Mouse (Mus musculus): Measurements from ENCODE around the gene Pbrm1. TPM values are rescaled to one million over a fixed set of nuclear protein-coding genes. Genes with fewer than 3 reads are reported as not detected.

The Pbrm1 gene
- polyA plus RNA-seq, 1 experiment, result 8.3 TPM

- no peaks in the 10 kb centered on the region for H3K4me1 ChIP-seq (ENCODE audit: control insufficient read depth, insufficient read depth, low read length)
- TF ChIP-seq CTCF (IDR thresholded peaks at IDR 0.05; ENCODE audit: control insufficient read depth, insufficient read depth, insufficient replicate concordance, low read depth, low read length) (no peak), POLR2A (IDR thresholded peaks at IDR 0.05; ENCODE audit: control insufficient read depth, low read depth, low read length) (no peak)
- no peaks in the 10 kb centered on the region for H3K36me3 ChIP-seq (ENCODE audit: control insufficient read depth, insufficient read depth, low read length)
- no peak overlapping the region for H3K27ac ChIP-seq (ENCODE audit: control insufficient read depth, insufficient read depth, low read depth, low read length)
- no peak overlapping the region for H3K4me3 ChIP-seq (ENCODE audit: control insufficient read depth, low read depth, low read length)
- no peaks in the 10 kb centered on the region for H3K27me3 ChIP-seq (ENCODE audit: control insufficient read depth, insufficient read depth, low read length)
These were observed 150.6 kb downstream of the Pbrm1 start for GRCm38 (mm10) chr14:31169508-31169907.

DNA sequence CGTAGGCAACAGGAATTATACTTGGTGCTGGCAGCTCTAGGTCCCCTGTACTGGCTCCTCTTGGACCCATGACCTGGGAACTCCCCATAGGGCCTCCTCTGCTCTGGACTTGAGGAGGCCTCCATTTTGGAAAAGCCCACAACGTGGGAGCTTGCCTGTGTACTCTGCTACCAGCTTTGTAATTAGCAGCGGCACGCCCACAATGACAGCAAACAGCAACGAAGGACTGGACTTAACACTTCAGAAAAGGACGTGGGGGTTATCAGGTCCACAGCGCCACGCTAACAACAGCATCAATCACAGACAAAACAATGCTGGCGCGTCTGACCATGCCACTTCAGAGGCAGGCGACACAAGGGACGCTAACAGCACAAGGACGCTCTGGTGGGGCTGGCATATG, 152.0 kb downstream of the Pbrm1 start:
- Histone ChIP-seq H3K27me3 (ENCODE audit: control insufficient read depth, insufficient read depth, low read length) (no peaks in the 10 kb centered on the region), H3K4me3 (ENCODE audit: control insufficient read depth, low read depth, low read length) (no peak overlapping the region), H3K4me1 (ENCODE audit: control insufficient read depth, insufficient read depth, low read length) (no peaks in the 10 kb centered on the region), H3K36me3 (ENCODE audit: control insufficient read depth, insufficient read depth, low read length) (no peaks in the 10 kb centered on the region), H3K27ac (ENCODE audit: control insufficient read depth, insufficient read depth, low read depth, low read length) (no peak overlapping the region)
- TF ChIP-seq POLR2A (IDR thresholded peaks at IDR 0.05; ENCODE audit: control insufficient read depth, low read depth, low read length), result no peak
- TF ChIP-seq CTCF (IDR thresholded peaks at IDR 0.05; ENCODE audit: control insufficient read depth, insufficient read depth, insufficient replicate concordance, low read depth, low read length), result no peak

Other genes starting within 250 kb of the Pbrm1 start
- 3.6 and 3.7 TPM in 2 replicates for gene Tmem110, start 193.5 kb upstream of the Pbrm1 start, polyA plus RNA-seq (2012; rRNA removed)
- 1.3 and 1.7 TPM in 2 replicates for gene Mustn1, start 139.9 kb upstream of the Pbrm1 start, polyA plus RNA-seq (2012; rRNA removed)
- 0.07 and 0.21 TPM in 2 replicates for gene Itih4, start 132.7 kb upstream of the Pbrm1 start, polyA plus RNA-seq (2012; rRNA removed)
- 0.36 and 0.66 TPM in 2 replicates for gene Itih3, start 95.4 kb upstream of the Pbrm1 start, polyA plus RNA-seq (2012; rRNA removed)
- gene Itih1, start 75.8 kb upstream of the Pbrm1 start, polyA plus RNA-seq (2012; rRNA removed), result not detected in 2 replicates
- gene Nek4, start 67.8 kb upstream of the Pbrm1 start, polyA plus RNA-seq (2012; rRNA removed), result 30.3 and 33.4 TPM in 2 replicates
- 170 and 200 TPM in 2 replicates for gene Glt8d1, start 17.7 kb upstream of the Pbrm1 start, polyA plus RNA-seq (2012; rRNA removed)
- gene Spcs1, start 17.5 kb upstream of the Pbrm1 start, polyA plus RNA-seq (2012; rRNA removed), result 613 and 684 TPM in 2 replicates
- 16.2 and 18.1 TPM in 2 replicates for gene Gnl3, start within 50 bp of the Pbrm1 start, polyA plus RNA-seq (2012; rRNA removed)
- gene Smim4, start 109.8 kb downstream of the Pbrm1 start, polyA plus RNA-seq (2012; rRNA removed), result 8.9 and 11.8 TPM in 2 replicates
- 24.4 and 27.4 TPM in 2 replicates for gene Nt5dc2, start 111.9 kb downstream of the Pbrm1 start, polyA plus RNA-seq (2012; rRNA removed)
- 8.0 and 9.2 TPM in 2 replicates for gene Stab1, start 149.5 kb downstream of the Pbrm1 start, polyA plus RNA-seq (2012; rRNA removed)
- gene Tnnc1, start 189.2 kb downstream of the Pbrm1 start, polyA plus RNA-seq (2012; rRNA removed), result 0.48 and 0.59 TPM in 2 replicates
- gene Nisch, start 197.8 kb downstream of the Pbrm1 start, polyA plus RNA-seq (2012; rRNA removed), result 62.1 and 63.8 TPM in 2 replicates
- gene Sema3g, start 198.7 kb downstream of the Pbrm1 start, polyA plus RNA-seq (2012; rRNA removed), result 0.65 and 0.79 TPM in 2 replicates
- 1,194 and 1,232 TPM in 2 replicates for gene Phf7, start 232.2 kb downstream of the Pbrm1 start, polyA plus RNA-seq (2012; rRNA removed)
- 84.1 and 84.7 TPM in 2 replicates for gene Bap1, start 232.3 kb downstream of the Pbrm1 start, polyA plus RNA-seq (2012; rRNA removed)